Mouse (Mus musculus) liver, embryonic 14.5 days (tissue): ENCODE data around the gene Klrg1. TPM values are rescaled to one million over a fixed set of nuclear protein-coding genes. Genes with fewer than 3 reads are reported as not detected.

ENCODE experiments used
- ATAC-seq: fragments of 200-750 bp; cut with Nextera tagmentation; 2 replicates; pipeline ENCODE4 v1.8.0; 2017; ENCODE audit warnings: moderate number of reproducible peaks, mild to moderate bottlenecking, moderate library complexity; ENCODE audit not compliant: insufficient read depth
- DNase-seq, 3 experiments: peaks; one replicate each; pipeline ENCODE4 v3.0.0-alpha.2; 2012 to 2013; ENCODE audit warnings: low read depth in 3 of 3, low spot score in 3 of 3
- H3K27ac ChIP-seq: fragments of 300-500 bp; sonication (generic); 2 replicates; pipeline ENCODE4 v1.5.1; 2014; ENCODE audit warnings: moderate library complexity, mild to moderate bottlenecking, control low read depth, inconsistent platforms
- H3K27me3 ChIP-seq: fragments of 300-500 bp; sonication (generic); 2 replicates; pipeline ENCODE4 v1.6.1; 2014; ENCODE audit warnings: mild to moderate bottlenecking, low read length, moderate library complexity; ENCODE audit not compliant: control insufficient read depth, insufficient read depth
- H3K36me3 ChIP-seq: fragments of 300-500 bp; sonication (generic); replicated peaks from 2 replicates; pipeline ENCODE4 v1.6.1; 2014; ENCODE audit warnings: low read depth; ENCODE audit not compliant: control insufficient read depth, insufficient read depth
- H3K4me1 ChIP-seq, 2 experiments: fragments of 200-500 bp in 1 of 2; fragments of 300-500 bp in 1 of 2; sonication (generic) in 1 of 2; replicated peaks; 2 replicates each; pipeline ENCODE4 v1.6.1; 2012 to 2014; ENCODE audit warnings: antibody characterized with exemption in 1 of 2, inconsistent platforms in 1 of 2, low read length in 1 of 2; ENCODE audit not compliant: control insufficient read depth in 2 of 2, insufficient read depth in 2 of 2
- H3K4me2 ChIP-seq: fragments of 300-500 bp; sonication (generic); 2 replicates; pipeline ENCODE4 v1.6.1; 2014; ENCODE audit warnings: low read depth, mild to moderate bottlenecking, control low read depth, moderate library complexity
- H3K4me3 ChIP-seq, 2 experiments: fragments of 200-500 bp in 1 of 2; fragments of 300-500 bp in 1 of 2; sonication (generic) in 1 of 2; 2 replicates each; pipeline ENCODE4 v1.5.1; 2012 to 2014; ENCODE audit warnings: low read depth in 2 of 2, low read length in 2 of 2, mild to moderate bottlenecking in 2 of 2, control low read depth in 1 of 2, inconsistent platforms in 1 of 2, moderate library complexity in 1 of 2; ENCODE audit not compliant: insufficient read depth in 1 of 2
- H3K9ac ChIP-seq: fragments of 300-500 bp; sonication (generic); replicated peaks from 2 replicates; pipeline ENCODE4 v1.6.1; 2014; ENCODE audit warnings: mild to moderate bottlenecking, control low read depth, moderate library complexity
- H3K9me3 ChIP-seq: fragments of 300-500 bp; sonication (generic); 2 replicates; pipeline ENCODE4 v1.6.1; 2016; ENCODE audit warnings: low read length, mixed read lengths; ENCODE audit not compliant: control insufficient read depth
- CTCF ChIP-seq: IDR thresholded peaks from 2 replicates; pipeline ENCODE4 v1.5.1; 2016; ENCODE audit warnings: antibody characterized with exemption, low read depth, control low read depth
- EP300 ChIP-seq: IDR thresholded peaks from 2 replicates; pipeline ENCODE4 v1.6.1; 2016; ENCODE audit warnings: antibody characterized with exemption, low read depth
- WGBS: fragments of 180-500 bp; shearing (Covaris S2); extraction: QIAGEN DNeasy Blood & Tissue Kit; methylation state at CpG from one replicate; pipeline ENCODE4 v1.1.7; 2014; ENCODE audit not compliant: insufficient replicate concordance; 5-methylcytosine and 5-hydroxymethylcytosine counted together
- polyA plus RNA-seq, 2 experiments: library from polyadenylated mRNA; depleted of rRNA in 1 of 2; stranded (reverse) in 1 of 2; unstranded in 1 of 2; fragments of >200 nt; fragmentation: Nextera tagmentation in 1 of 2; extraction: Ambion mirVana in 1 of 2; gene quantifications; 2 replicates each; pipeline versions ENCODE4 v1.2.1 to v1.2.3; 2012 to 2014

The Klrg1 gene
- polyA plus RNA-seq, 2 experiments: not detected

DNA sequence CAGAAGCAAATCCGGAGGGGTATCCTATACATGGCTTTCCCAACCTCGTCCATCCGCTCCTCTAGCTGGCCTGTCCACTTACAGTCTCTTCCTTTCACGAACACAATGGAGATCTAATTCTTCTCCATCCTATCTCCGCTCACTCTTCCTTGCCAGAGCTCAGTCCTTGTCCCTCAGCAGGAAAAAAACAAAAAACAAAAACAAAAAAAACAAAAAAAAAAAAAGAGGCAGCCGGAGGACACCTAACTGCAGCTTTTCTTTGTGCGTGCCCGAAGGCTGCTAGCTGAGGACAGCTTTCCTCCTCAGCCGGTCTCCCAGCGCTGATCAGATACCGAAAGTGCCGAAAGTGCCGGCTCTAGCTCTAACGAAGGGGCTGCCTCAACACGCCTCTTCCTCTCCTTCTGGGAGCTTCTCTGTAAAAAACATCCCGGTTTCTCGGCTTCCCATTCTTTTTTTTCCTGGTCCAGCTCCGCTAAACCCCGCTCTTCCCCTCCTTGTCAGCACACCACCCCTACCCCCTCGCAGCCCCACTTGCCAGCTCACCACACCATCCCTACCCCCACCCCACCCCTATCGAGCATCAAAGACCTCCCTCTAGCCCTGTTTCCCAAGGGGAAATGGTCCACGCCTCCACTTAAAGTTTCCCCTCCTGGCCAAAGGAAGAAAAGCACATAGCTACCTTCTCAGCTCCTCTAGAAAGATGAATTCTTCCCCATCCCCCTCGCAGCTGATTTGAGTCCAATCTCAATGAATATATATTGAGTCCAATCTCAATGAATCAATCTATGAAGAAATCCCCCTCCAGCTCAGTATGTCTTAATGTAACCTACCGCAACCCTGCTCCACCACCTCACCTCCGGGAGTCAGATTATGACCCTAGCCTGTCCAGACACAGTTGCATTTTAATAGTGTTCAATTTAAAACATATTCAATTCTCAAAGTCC is 14.9 kb upstream of the Klrg1 start:
- Histone ChIP-seq H3K4me1 (peaks cover 0 to 3% of the 10 kb centered on the region in 2 experiments; a peak in 1 of 4 replicates), H3K27me3 (no peaks in the 10 kb centered on the region), H3K4me2 (peak overlapping the region; percentile 63), H3K9ac (peak overlapping the region; percentile 20), H3K36me3 (no peaks in the 10 kb centered on the region), H3K27ac (no peak overlapping the region), H3K9me3 (no peaks in the 10 kb centered on the region), H3K4me3 (peak overlapping the region; percentile 35 to 47)
- whole genome bisulfite sequencing: 6% methylated on average over 25 of the region's 25 CpGs
- TF ChIP-seq EP300: no peak
- no peak for DNase-seq
- no peak for ATAC-seq

DNA sequence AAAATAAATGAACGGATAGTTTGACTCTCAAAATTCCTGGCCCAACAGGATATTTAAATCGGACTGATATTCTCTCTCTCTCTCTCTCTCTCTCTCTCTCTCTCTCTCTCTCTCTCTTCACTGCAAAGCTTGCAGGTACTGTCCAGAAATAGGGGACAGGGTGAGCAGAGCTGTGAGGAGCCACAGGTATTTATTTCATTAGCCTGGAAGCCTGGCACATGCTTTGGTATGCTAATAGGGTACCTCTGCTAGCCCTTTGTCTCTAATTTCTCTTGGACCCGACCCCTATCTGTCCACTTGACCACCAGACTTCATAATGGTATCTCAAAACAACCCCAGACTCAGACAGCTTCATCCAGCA is 14.2 kb upstream of the Klrg1 start:
- H3K27ac ChIP-seq: no peak overlapping the region
- H3K4me2 ChIP-seq: peak overlapping the region; percentile 63
- no peak overlapping the region for H3K9ac ChIP-seq
- DNase-seq (no peak), ATAC-seq (no peak)
- no peaks in the 10 kb centered on the region for H3K27me3 ChIP-seq
- peak overlapping the region; percentile 35 to 47; a peak in 2 of 4 replicates for H3K4me3 ChIP-seq
- peaks cover 0 to 3% of the 10 kb centered on the region in 2 experiments; a peak in 1 of 4 replicates for H3K4me1 ChIP-seq
- H3K9me3 ChIP-seq: no peaks in the 10 kb centered on the region
- WGBS: 24% methylated on average over 3 of the region's 3 CpGs
- H3K36me3 ChIP-seq: no peaks in the 10 kb centered on the region
- TF ChIP-seq EP300: no peak
- TF ChIP-seq CTCF: no peak

DNA sequence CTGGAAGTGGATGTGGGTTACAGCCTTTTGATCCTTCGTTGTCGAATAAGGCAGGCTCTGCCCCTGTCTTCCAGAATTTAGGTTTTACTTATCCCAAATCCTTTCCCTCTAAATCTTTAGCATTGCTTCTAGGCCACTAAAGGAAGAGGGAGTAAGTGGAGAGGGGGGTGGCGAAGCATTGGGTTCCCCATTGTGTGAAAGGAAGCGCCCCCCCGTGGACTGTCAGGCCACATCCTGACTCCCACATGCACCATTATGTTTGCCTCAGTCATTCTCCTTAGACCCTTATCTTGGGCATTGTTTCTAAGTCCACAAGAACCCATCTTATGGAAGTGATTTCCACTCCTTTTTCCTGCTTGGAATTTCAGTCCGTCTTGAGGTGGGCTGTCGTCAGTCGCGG is 12.6 kb upstream of the Klrg1 start:
- Histone ChIP-seq H3K27ac (no peak overlapping the region), H3K4me1 (peaks cover 0 to 3% of the 10 kb centered on the region in 2 experiments; a peak in 1 of 4 replicates), H3K9ac (no peak overlapping the region), H3K4me3 (no peak overlapping the region), H3K27me3 (no peaks in the 10 kb centered on the region), H3K4me2 (no peak overlapping the region), H3K36me3 (no peaks in the 10 kb centered on the region), H3K9me3 (no peaks in the 10 kb centered on the region)
- ATAC-seq: 0 out of 2 replicates have a peak, but pooled peaks have one; percentile 14
- TF ChIP-seq EP300: no peak
- peak; percentile 28; the same call in 1 of the 2 replicates for TF ChIP-seq CTCF
- DNase-seq: no peak
- 40% methylated on average over 9 of the region's 9 CpGs for WGBS

DNA sequence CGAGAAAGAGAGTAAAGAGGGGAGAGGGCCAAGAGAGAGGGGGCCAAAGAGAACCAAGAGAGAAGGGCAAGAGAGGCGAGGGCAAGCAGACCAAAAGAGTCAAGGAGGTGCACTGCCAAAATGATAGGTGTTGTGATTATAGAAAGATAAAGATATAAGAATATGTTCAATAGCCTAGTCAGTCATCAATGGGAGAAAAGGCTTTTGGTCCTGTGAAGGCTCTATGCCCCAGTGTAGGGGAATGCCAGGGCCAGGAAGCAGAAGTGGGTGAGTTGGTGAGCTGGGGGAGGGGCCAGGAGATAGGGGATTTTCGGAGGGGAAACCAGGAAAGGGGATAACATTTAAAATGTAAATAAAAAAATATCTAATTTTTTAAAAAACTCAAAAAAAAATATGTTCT is 11.6 kb upstream of the Klrg1 start:
- H3K4me3 ChIP-seq: no peak overlapping the region
- no peak overlapping the region for H3K27ac ChIP-seq
- H3K27me3 ChIP-seq: no peaks in the 10 kb centered on the region
- H3K4me1 ChIP-seq: no peaks in the 10 kb centered on the region; a peak in 1 of 4 replicates
- ATAC-seq (no peak), DNase-seq (no peak)
- no peaks in the 10 kb centered on the region for H3K36me3 ChIP-seq
- H3K9ac ChIP-seq: no peak overlapping the region
- 43% methylated on average over 3 of the region's 3 CpGs for WGBS
- TF ChIP-seq CTCF (no peak), EP300 (no peak)
- no peak overlapping the region for H3K4me2 ChIP-seq
- H3K9me3 ChIP-seq: no peaks in the 10 kb centered on the region

DNA sequence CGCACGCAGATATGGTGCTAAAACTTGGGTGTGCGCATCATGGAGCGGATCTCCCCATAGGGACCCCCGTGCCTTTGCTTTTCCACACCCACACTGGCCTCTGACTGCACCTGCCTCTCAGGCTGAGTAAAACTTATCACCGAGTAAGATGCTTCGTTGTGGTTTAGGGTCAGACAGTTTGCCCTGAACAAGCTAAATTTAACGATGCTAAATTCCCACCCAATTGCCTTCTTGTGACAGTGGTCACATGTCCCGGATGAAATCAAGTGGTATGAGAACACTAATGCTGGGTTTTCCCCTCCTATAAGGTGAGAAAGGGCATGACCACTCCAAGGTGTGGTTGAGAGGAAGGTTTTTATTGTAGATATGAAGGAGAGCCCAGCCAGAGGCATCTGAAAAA is 11.1 kb upstream of the Klrg1 start:
- no peaks in the 10 kb centered on the region; a peak in 1 of 4 replicates for H3K4me1 ChIP-seq
- H3K4me2 ChIP-seq: no peak overlapping the region
- ATAC-seq (no peak), DNase-seq (no peak)
- no peak overlapping the region for H3K9ac ChIP-seq
- H3K27ac ChIP-seq: no peak overlapping the region
- WGBS: 55% methylated on average over 9 of the region's 9 CpGs
- no peak for TF ChIP-seq EP300
- no peak for TF ChIP-seq CTCF
- H3K9me3 ChIP-seq: no peaks in the 10 kb centered on the region
- no peak overlapping the region for H3K4me3 ChIP-seq
- H3K27me3 ChIP-seq: no peaks in the 10 kb centered on the region
- no peaks in the 10 kb centered on the region for H3K36me3 ChIP-seq
